Mouse (Mus musculus) small intestine, adult 2 months (tissue): ENCODE data around the gene Gm20388.

Experiments used
- CTCF ChIP-seq: fragments of 200-500 bp; IDR thresholded peaks from 2 replicates; pipeline ENCODE4 v1.5.1; 2012; ENCODE audit warnings: low read depth, mild to moderate bottlenecking, control low read depth, inconsistent platforms, low read length, moderate library complexity, mixed read lengths; ENCODE audit not compliant: insufficient replicate concordance, insufficient read length; ENCODE audit errors: extremely low read depth
- POLR2A ChIP-seq: fragments of 200-500 bp; IDR thresholded peaks from 2 replicates; pipeline ENCODE4 v1.6.1; 2012; ENCODE audit warnings: low read depth, mild to moderate bottlenecking, control low read depth, inconsistent platforms, low read length, moderate library complexity

DNA sequence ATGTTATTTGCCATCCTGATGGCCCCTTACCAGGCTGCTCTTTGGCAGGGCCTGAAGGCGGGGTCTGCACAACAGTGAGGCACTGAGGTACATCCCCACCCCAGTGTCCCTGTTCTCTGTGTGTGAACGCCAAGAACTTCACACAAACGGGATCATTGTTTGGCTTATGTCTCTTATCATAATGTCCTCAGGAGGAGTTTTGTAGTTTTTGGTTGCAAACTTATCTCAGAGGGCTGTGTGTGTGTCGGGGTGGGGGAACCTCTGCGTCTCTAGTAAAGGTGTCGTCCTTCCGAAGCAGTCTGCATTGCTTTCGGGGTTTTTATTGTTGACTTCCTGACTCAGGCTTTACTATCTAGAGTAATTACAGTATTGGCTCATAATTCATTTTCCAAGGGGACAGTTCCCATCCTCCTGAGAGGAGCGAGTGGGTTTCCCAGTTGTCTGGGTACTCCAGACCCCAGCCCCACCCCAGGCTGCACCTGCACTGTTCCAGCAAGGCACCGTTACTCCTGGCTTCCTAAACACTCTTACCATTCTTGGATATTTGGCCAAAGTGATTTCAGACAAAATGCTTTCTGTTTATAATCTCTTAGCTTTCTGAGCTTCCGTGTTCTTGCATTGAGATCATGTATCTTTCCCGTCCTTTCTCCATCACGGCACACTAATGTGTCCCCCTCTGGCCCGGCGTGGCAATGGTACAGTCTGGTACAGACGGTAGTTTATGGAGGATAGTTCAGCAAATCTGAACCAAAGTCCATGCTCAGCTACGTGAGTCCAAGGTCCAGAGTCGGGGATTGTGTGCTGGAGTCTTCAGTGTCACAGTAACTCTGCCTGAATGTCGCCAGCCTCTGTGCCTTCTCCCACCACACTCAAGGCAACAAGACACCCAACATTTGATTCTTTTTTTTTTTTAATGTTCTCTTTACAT, 3909.3 kb downstream of the Gm20388 start:
- TF ChIP-seq POLR2A (no peak; the same call in 1 of the 2 replicates), CTCF (no peak)
